Mouse (Mus musculus): ENCODE measurements around the gene A730071L15Rik. TPM values are rescaled to one million over a fixed set of nuclear protein-coding genes. Genes with fewer than 3 reads are reported as not detected.

A730071L15Rik gene
- total and polyA plus RNA-seq, 2 experiments from 2014 or later: 0.41 TPM; not detected in 1

GRCm38 (mm10) chr11:6164781-6165180 lies 35.0 kb upstream of the A730071L15Rik start:
- 92% methylated on average over 7 of the region's 7 CpGs for WGBS
- no peaks in the 10 kb centered on the region for H3K27me3 ChIP-seq (ENCODE audit: control insufficient read depth, insufficient read depth, low read length)

DNA sequence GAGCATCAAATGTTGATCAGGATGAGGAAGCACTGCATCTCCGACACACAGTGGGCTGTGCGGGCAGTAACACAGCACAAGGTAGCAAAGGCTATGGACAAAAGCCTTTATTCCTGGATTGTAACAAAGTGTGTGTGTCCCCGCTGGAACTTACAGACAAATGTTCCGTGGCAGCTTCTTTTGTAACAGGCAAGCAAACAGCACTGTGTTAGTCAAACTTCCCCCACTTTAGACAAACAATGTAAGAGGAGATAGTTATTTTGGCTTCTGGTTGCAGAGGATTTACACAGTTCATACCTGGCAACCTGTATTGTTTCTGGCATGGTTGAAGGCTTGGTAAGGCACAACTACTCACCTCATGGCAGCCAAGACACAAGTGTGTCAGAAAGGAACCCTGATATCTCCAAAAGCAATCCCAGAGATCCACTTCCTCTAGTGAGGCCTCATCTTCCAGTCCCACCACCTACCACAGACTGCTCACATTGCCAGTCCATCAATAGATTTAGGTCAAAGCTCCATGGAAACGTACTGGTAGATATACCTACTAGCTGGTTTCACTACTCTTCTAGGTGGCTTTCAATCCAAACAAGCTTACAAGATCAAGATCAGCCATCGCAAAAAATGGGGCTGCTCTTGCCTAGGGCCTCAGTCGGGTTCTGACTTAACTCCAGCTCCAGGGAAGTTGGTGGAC lies 34.3 kb upstream of the A730071L15Rik start:
- no peak overlapping the region for H3K9ac ChIP-seq (replicated peaks; ENCODE audit: low read depth, low read length)
- TF ChIP-seq CTCF (IDR thresholded peaks at IDR 0.05; ENCODE audit: low read depth): no peak
- no peak for TF ChIP-seq EP300 (IDR thresholded peaks at IDR 0.05; ENCODE audit: low read depth)
- peaks cover 11% of the 10 kb centered on the region; the same call in 1 of the 2 replicates for H3K4me1 ChIP-seq (ENCODE audit: control insufficient read depth, insufficient read depth)
- WGBS: 89% methylated on average over 7 of the region's 7 CpGs
- no peaks in the 10 kb centered on the region for H3K36me3 ChIP-seq (replicated peaks; ENCODE audit: control insufficient read depth, insufficient read depth, low read length)
- H3K27ac ChIP-seq (ENCODE audit: low read depth): no peak overlapping the region
- H3K27me3 ChIP-seq (ENCODE audit: control insufficient read depth, insufficient read depth, low read length): no peaks in the 10 kb centered on the region
- ATAC-seq (ENCODE audit: insufficient read depth, low read depth) (no peak), DNase-seq (ENCODE audit: low spot score) (no peak)
- H3K4me2 ChIP-seq (ENCODE audit: low read depth, low read length): no peak overlapping the region
- no peak overlapping the region for H3K4me3 ChIP-seq (ENCODE audit: low read depth, low read length)
- no peaks in the 10 kb centered on the region for H3K9me3 ChIP-seq (replicated peaks; ENCODE audit: control insufficient read depth, low read length)

More at GRCm38 (mm10) chr11:6164781-6165180, 35.0 kb upstream of the A730071L15Rik start:
- Histone ChIP-seq H3K9ac (replicated peaks; ENCODE audit: low read depth, low read length) (no peak overlapping the region), H3K36me3 (replicated peaks; ENCODE audit: control insufficient read depth, insufficient read depth, low read length) (no peaks in the 10 kb centered on the region), H3K4me2 (ENCODE audit: low read depth, low read length) (no peak overlapping the region), H3K4me3 (ENCODE audit: low read depth, low read length) (no peak overlapping the region), H3K27ac (ENCODE audit: low read depth) (no peak overlapping the region), H3K9me3 (replicated peaks; ENCODE audit: control insufficient read depth, low read length) (no peaks in the 10 kb centered on the region), H3K4me1 (ENCODE audit: control insufficient read depth, insufficient read depth) (peaks cover 14% of the 10 kb centered on the region; the same call in 1 of the 2 replicates)
- DNase-seq (ENCODE audit: low spot score): no peak
- TF ChIP-seq EP300 (IDR thresholded peaks at IDR 0.05; ENCODE audit: low read depth): no peak
- no peak for TF ChIP-seq CTCF (IDR thresholded peaks at IDR 0.05; ENCODE audit: low read depth)
- no peak for ATAC-seq (ENCODE audit: insufficient read depth, low read depth)

DNA sequence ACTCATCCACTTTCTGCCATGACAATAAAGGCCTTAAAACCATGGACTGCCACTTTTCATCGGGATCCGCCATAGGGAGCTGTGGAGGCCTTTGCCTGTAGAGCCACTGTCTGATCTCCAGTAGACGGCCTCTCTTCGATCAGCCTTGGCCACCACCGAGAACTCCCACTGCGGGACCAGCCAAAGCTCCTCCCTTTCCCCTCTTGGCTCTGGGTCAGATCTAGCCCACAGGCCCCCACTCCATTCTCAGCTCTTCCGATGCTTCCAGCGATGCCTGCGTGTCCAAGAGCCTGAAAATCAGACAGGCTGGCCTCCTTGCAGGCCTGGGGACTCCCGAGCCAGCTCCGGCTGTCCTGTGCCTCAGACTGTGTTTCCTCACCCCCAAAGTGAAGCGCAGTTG lies 33.5 kb upstream of the A730071L15Rik start:
- WGBS: 86% methylated on average over 12 of the region's 12 CpGs
- Histone ChIP-seq H3K9ac (replicated peaks; ENCODE audit: low read depth, low read length) (no peak overlapping the region), H3K9me3 (replicated peaks; ENCODE audit: control insufficient read depth, low read length) (no peaks in the 10 kb centered on the region), H3K27ac (ENCODE audit: low read depth) (no peak overlapping the region), H3K4me1 (ENCODE audit: control insufficient read depth, insufficient read depth) (peaks cover 8% of the 10 kb centered on the region; the same call in 1 of the 2 replicates), H3K27me3 (ENCODE audit: control insufficient read depth, insufficient read depth, low read length) (no peaks in the 10 kb centered on the region), H3K4me3 (ENCODE audit: low read depth, low read length) (no peak overlapping the region), H3K4me2 (ENCODE audit: low read depth, low read length) (no peak overlapping the region), H3K36me3 (replicated peaks; ENCODE audit: control insufficient read depth, insufficient read depth, low read length) (no peaks in the 10 kb centered on the region)
- ATAC-seq (ENCODE audit: insufficient read depth, low read depth) (no peak), DNase-seq (ENCODE audit: low spot score) (no peak)
- TF ChIP-seq EP300 (IDR thresholded peaks at IDR 0.05; ENCODE audit: low read depth) (no peak), CTCF (IDR thresholded peaks at IDR 0.05; ENCODE audit: low read depth) (no peak)

DNA sequence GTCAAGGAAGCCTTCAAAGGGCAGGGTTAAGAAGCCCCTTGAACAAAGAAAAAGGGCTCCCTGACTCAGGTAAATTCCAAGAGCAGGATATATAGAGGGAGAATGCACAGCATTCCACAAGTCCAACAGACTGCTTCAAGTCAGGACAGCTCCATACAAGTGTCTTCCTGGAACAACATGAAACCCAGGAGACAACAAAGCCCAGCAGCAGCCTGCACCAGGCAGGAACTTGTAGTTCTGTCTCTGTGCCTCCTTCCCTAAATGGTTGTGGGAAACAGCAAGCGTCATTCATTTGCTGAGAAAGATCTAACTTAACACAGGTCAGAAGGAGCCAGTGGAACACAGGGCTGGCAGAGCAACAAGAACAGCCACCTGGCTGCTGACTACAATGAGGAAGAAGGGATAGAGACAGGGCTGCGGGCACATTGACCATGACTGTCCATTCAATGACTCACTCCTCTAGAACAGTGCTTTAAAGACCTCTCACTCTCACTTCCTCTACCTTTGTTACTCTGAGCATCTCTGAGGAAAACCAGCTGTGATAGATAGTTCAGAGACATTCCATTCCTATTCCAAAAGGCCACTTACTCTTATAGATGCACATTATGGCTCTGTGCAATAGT lies 30.7 kb upstream of the A730071L15Rik start:
- no peak for DNase-seq (ENCODE audit: low spot score)
- TF ChIP-seq CTCF (IDR thresholded peaks at IDR 0.05; ENCODE audit: low read depth): no peak
- no peak for TF ChIP-seq EP300 (IDR thresholded peaks at IDR 0.05; ENCODE audit: low read depth)
- Histone ChIP-seq H3K9me3 (replicated peaks; ENCODE audit: control insufficient read depth, low read length) (no peaks in the 10 kb centered on the region), H3K36me3 (replicated peaks; ENCODE audit: control insufficient read depth, insufficient read depth, low read length) (no peaks in the 10 kb centered on the region), H3K9ac (replicated peaks; ENCODE audit: low read depth, low read length) (no peak overlapping the region), H3K4me2 (ENCODE audit: low read depth, low read length) (no peak overlapping the region), H3K27me3 (ENCODE audit: control insufficient read depth, insufficient read depth, low read length) (no peaks in the 10 kb centered on the region), H3K4me3 (ENCODE audit: low read depth, low read length) (no peak overlapping the region), H3K27ac (ENCODE audit: low read depth) (no peak overlapping the region), H3K4me1 (ENCODE audit: control insufficient read depth, insufficient read depth) (no peaks in the 10 kb centered on the region)
- ATAC-seq (ENCODE audit: insufficient read depth, low read depth): no peak
- WGBS: 61% methylated on average over 2 of the region's 2 CpGs

GRCm38 (mm10) chr11:6174719-6175118 lies 25.1 kb upstream of the A730071L15Rik start:
- 7% methylated on average over 7 of the region's 7 CpGs for WGBS
- Histone ChIP-seq H3K4me1 (ENCODE audit: control insufficient read depth, insufficient read depth) (peaks cover 33% of the 10 kb centered on the region), H3K27ac (ENCODE audit: low read depth) (peak overlapping the region; percentile 58), H3K27me3 (ENCODE audit: control insufficient read depth, insufficient read depth, low read length) (no peaks in the 10 kb centered on the region), H3K9ac (replicated peaks; ENCODE audit: low read depth, low read length) (no peak overlapping the region), H3K4me2 (ENCODE audit: low read depth, low read length) (peak overlapping the region; percentile 24), H3K36me3 (replicated peaks; ENCODE audit: control insufficient read depth, insufficient read depth, low read length) (no peaks in the 10 kb centered on the region), H3K9me3 (replicated peaks; ENCODE audit: control insufficient read depth, low read length) (no peaks in the 10 kb centered on the region), H3K4me3 (ENCODE audit: low read depth, low read length) (no peak overlapping the region)
- TF ChIP-seq CTCF (IDR thresholded peaks at IDR 0.05; ENCODE audit: low read depth): no peak
- no peak for TF ChIP-seq EP300 (IDR thresholded peaks at IDR 0.05; ENCODE audit: low read depth)
- ATAC-seq (ENCODE audit: insufficient read depth, low read depth): peak; percentile 88
- peak; percentile 74 for DNase-seq (ENCODE audit: low spot score)

Data from heart, postnatal 0 days (tissue).